Mouse (Mus musculus) ovary, postnatal 10 days (tissue): Measurements from ENCODE around the gene Gm17087.
A peak's percentile ranks its signal among the peaks of the same experiment; 100 is the strongest.

Source experiments
- DNase-seq: peaks from one replicate; pipeline ENCODE4 v3.0.0; 2022; ENCODE audit warnings: low spot score

Gm17087 gene

GRCm38 (mm10) chr17:8566850-8567249 is at the start of gene Gm17087:
Gm17087 (minus strand) TSS chr17:8566950.
- DNase-seq = no peak

GRCm38 (mm10) chr17:8613882-8614551 is 47.3 kb upstream of the Gm17087 start:
- DNase-seq = peak; percentile 44

- DNase-seq = no peak
Observed at GRCm38 (mm10) chr17:8611916-8612315, 45.2 kb upstream of the Gm17087 start.

- DNase-seq = no peak
Observed at GRCm38 (mm10) chr17:8606695-8607094, 39.9 kb upstream of the Gm17087 start.

- DNase-seq = no peak
Observed at GRCm38 (mm10) chr17:8605921-8606320, 39.2 kb upstream of the Gm17087 start.

- DNase-seq = no peak
Observed at GRCm38 (mm10) chr17:8602976-8603375, 36.2 kb upstream of the Gm17087 start.

GRCm38 (mm10) chr17:8597790-8598189 is 31.0 kb upstream of the Gm17087 start:
- peak; percentile 10 for DNase-seq

- peak; percentile 42 for DNase-seq
Observed at GRCm38 (mm10) chr17:8592427-8593277, 25.9 kb upstream of the Gm17087 start.

- DNase-seq = no peak
Observed at GRCm38 (mm10) chr17:8581579-8581978, 14.8 kb upstream of the Gm17087 start.

- no peak for DNase-seq
Observed at GRCm38 (mm10) chr17:8580360-8580759, 13.6 kb upstream of the Gm17087 start.

GRCm38 (mm10) chr17:8573542-8574260 is 7.0 kb upstream of the Gm17087 start:
- no peak for DNase-seq

GRCm38 (mm10) chr17:8562886-8563280 is 3.9 kb downstream of the Gm17087 start:
- DNase-seq = no peak

GRCm38 (mm10) chr17:8562101-8562885 is 4.5 kb downstream of the Gm17087 start:
- DNase-seq = no peak

- no peak for DNase-seq
Observed at GRCm38 (mm10) chr17:8557926-8558325, 8.8 kb downstream of the Gm17087 start.

- no peak for DNase-seq
Observed at GRCm38 (mm10) chr17:8556223-8556622, 10.5 kb downstream of the Gm17087 start.

GRCm38 (mm10) chr17:8555785-8556184 is 11.0 kb downstream of the Gm17087 start:
- DNase-seq = no peak

GRCm38 (mm10) chr17:8554219-8554618 is 12.5 kb downstream of the Gm17087 start:
- no peak for DNase-seq

GRCm38 (mm10) chr17:8553601-8554000 is 13.1 kb downstream of the Gm17087 start:
- no peak for DNase-seq

GRCm38 (mm10) chr17:8552346-8553035 is 14.3 kb downstream of the Gm17087 start:
- no peak for DNase-seq

GRCm38 (mm10) chr17:8551641-8552040 is 15.1 kb downstream of the Gm17087 start:
- DNase-seq = no peak

- DNase-seq = no peak
Observed at GRCm38 (mm10) chr17:8548733-8549132, 18.0 kb downstream of the Gm17087 start.
